Mouse (Mus musculus) MEL (cell line): ENCODE data around the gene Ect2l. TPM values are rescaled to one million over a fixed set of nuclear protein-coding genes. Genes with fewer than 3 reads are reported as not detected.

Experiments
- DNase-seq: peaks from one replicate; pipeline ENCODE4 v3.0.0; 2011; ENCODE audit warnings: low read depth, low spot score
- H3K27ac ChIP-seq: 2 replicates; pipeline ENCODE4 v1.5.1; 2012; ENCODE audit warnings: low read depth, mild to moderate bottlenecking, control low read depth, low read length, moderate library complexity; ENCODE audit not compliant: control insufficient read depth
- H3K27me3 ChIP-seq, 2 experiments: fragments of 150-350 bp in 1 of 2; sonication (generic) in 1 of 2; 2 replicates each; pipeline ENCODE4 v1.6.1; 2012; ENCODE audit warnings: low read length in 2 of 2, mild to moderate bottlenecking in 2 of 2, improper control_type of control experiment in 1 of 2, moderate library complexity in 1 of 2; ENCODE audit not compliant: insufficient read depth in 2 of 2, control insufficient read depth in 1 of 2
- H3K36me3 ChIP-seq, 2 experiments: 2 replicates each; pipeline ENCODE4 v1.6.1; 2012 to 2014; ENCODE audit warnings: low read length in 2 of 2, improper control_type of control experiment in 1 of 2, inconsistent platforms in 1 of 2, mild to moderate bottlenecking in 1 of 2; ENCODE audit not compliant: insufficient read depth in 2 of 2, control insufficient read depth in 1 of 2
- H3K4me1 ChIP-seq, 2 experiments: fragments of 150-350 bp in 1 of 2; sonication (generic) in 1 of 2; 2 replicates each; pipeline ENCODE4 v1.6.1; 2012; ENCODE audit warnings: low read length in 2 of 2, improper control_type of control experiment in 1 of 2, mild to moderate bottlenecking in 1 of 2; ENCODE audit not compliant: insufficient read depth in 2 of 2, control insufficient read depth in 1 of 2
- H3K4me3 ChIP-seq, 2 experiments: fragments of 150-350 bp in 1 of 2; sonication (generic) in 1 of 2; 2 replicates each; pipeline ENCODE4 v1.5.1; 2012; ENCODE audit warnings: low read depth in 2 of 2, low read length in 2 of 2, mild to moderate bottlenecking in 2 of 2, moderate library complexity in 2 of 2, control low read depth in 1 of 2, improper control_type of control experiment in 1 of 2; ENCODE audit not compliant: control insufficient read depth in 1 of 2, insufficient read depth in 1 of 2
- H3K79me2 ChIP-seq: 2 replicates; pipeline ENCODE4 v1.6.1; 2012; ENCODE audit warnings: mild to moderate bottlenecking, low read length, moderate library complexity; ENCODE audit not compliant: control insufficient read depth, poor library complexity, insufficient read depth
- H3K9ac ChIP-seq: 2 replicates; pipeline ENCODE4 v1.6.1; 2012; ENCODE audit warnings: low read depth, mild to moderate bottlenecking, control low read depth, low read length, moderate library complexity; ENCODE audit not compliant: control insufficient read depth, poor library complexity, severe bottlenecking
- H3K9me3 ChIP-seq: fragments of 150-350 bp; sonication (generic); replicated peaks from 2 replicates; pipeline ENCODE4 v1.6.1; 2012; ENCODE audit warnings: mild to moderate bottlenecking, low read length, improper control_type of control experiment, moderate library complexity; ENCODE audit not compliant: insufficient read depth
- BHLHE40 ChIP-seq: IDR thresholded peaks from 2 replicates; pipeline ENCODE4 v1.6.1; 2012; ENCODE audit warnings: low read depth, mild to moderate bottlenecking, inconsistent platforms, low read length, improper control_type of control experiment, borderline replicate concordance
- CHD2 ChIP-seq: IDR thresholded peaks from 2 replicates; pipeline ENCODE4 v1.6.1; 2011; ENCODE audit warnings: low read length, improper control_type of control experiment
- E2F4 ChIP-seq: IDR thresholded peaks from 2 replicates; pipeline ENCODE4 v1.6.1; 2011; ENCODE audit warnings: low read depth, low read length, improper control_type of control experiment, borderline replicate concordance
- ELF1 ChIP-seq: IDR thresholded peaks from 2 replicates; pipeline ENCODE4 v1.6.1; 2014; ENCODE audit warnings: low read depth, mild to moderate bottlenecking, inconsistent platforms, low read length, improper control_type of control experiment, moderate library complexity
- EP300 ChIP-seq, 2 experiments: IDR thresholded peaks; 2 replicates each; pipeline ENCODE4 v1.6.1; 2011; ENCODE audit warnings: improper control_type of control experiment in 2 of 2, low read length in 2 of 2, low read depth in 1 of 2, mild to moderate bottlenecking in 1 of 2
- ETS1 ChIP-seq: IDR thresholded peaks from 2 replicates; pipeline ENCODE4 v1.6.1; 2012; ENCODE audit warnings: low read depth, mild to moderate bottlenecking, inconsistent platforms, low read length, improper control_type of control experiment, moderate library complexity
- JUND ChIP-seq: IDR thresholded peaks from 2 replicates; pipeline ENCODE4 v1.6.1; 2011; ENCODE audit warnings: low read depth, mild to moderate bottlenecking, improper control_type of control experiment, low read length
- KAT2A ChIP-seq: conservative IDR thresholded peaks from 2 replicates; pipeline ENCODE4 v1.6.1; 2012; ENCODE audit warnings: low read depth, low read length, improper control_type of control experiment, inconsistent platforms
- MAFK ChIP-seq: IDR thresholded peaks from 2 replicates; pipeline ENCODE4 v1.6.1; 2011; ENCODE audit warnings: low read depth, mild to moderate bottlenecking, low read length, improper control_type of control experiment, borderline replicate concordance
- MAX ChIP-seq: IDR thresholded peaks from 2 replicates; pipeline ENCODE4 v1.6.1; 2011; ENCODE audit warnings: low read length, improper control_type of control experiment
- MEF2A ChIP-seq: IDR thresholded peaks from 2 replicates; pipeline ENCODE4 v1.6.1; 2014; ENCODE audit warnings: low read depth, mild to moderate bottlenecking, inconsistent platforms, low read length, improper control_type of control experiment; ENCODE audit not compliant: poor library complexity, insufficient replicate concordance, severe bottlenecking; ENCODE audit errors: extremely low read depth
- MXI1 ChIP-seq: IDR thresholded peaks from 2 replicates; pipeline ENCODE4 v1.6.1; 2011; ENCODE audit warnings: mild to moderate bottlenecking, low read depth, low read length, improper control_type of control experiment
- MYB ChIP-seq: IDR thresholded peaks from 2 replicates; pipeline ENCODE4 v1.6.1; 2011; ENCODE audit warnings: mild to moderate bottlenecking, low read depth, low read length, improper control_type of control experiment
- NELFE ChIP-seq: IDR thresholded peaks from 2 replicates; pipeline ENCODE4 v1.6.1; 2011; ENCODE audit warnings: low read depth, low read length, improper control_type of control experiment
- POLR2A ChIP-seq, 2 experiments: IDR thresholded peaks; 2 replicates each; pipeline ENCODE4 v1.6.1; 2011 to 2012; ENCODE audit warnings: low read length in 2 of 2, mild to moderate bottlenecking in 2 of 2, control low read depth in 1 of 2, improper control_type of control experiment in 1 of 2, low read depth in 1 of 2, moderate library complexity in 1 of 2; ENCODE audit not compliant: control insufficient read depth in 1 of 2, insufficient read depth in 1 of 2, poor library complexity in 1 of 2
- POLR2AphosphoS5 ChIP-seq: IDR thresholded peaks from 2 replicates; pipeline ENCODE4 v1.6.1; 2012; ENCODE audit warnings: low read depth, borderline replicate concordance, mild to moderate bottlenecking, inconsistent platforms, low read length, moderate library complexity, mixed read lengths
- RAD21 ChIP-seq: IDR thresholded peaks from 2 replicates; pipeline ENCODE4 v1.6.1; 2011; ENCODE audit warnings: mild to moderate bottlenecking, low read depth, low read length, improper control_type of control experiment
- RCOR1 ChIP-seq: IDR thresholded peaks from 2 replicates; pipeline ENCODE4 v1.6.1; 2012; ENCODE audit warnings: low read depth, mild to moderate bottlenecking, inconsistent platforms, low read length, improper control_type of control experiment
- SMC3 ChIP-seq: IDR thresholded peaks from 2 replicates; pipeline ENCODE4 v1.6.1; 2011; ENCODE audit warnings: low read depth, low read length, improper control_type of control experiment
- TBP ChIP-seq: IDR thresholded peaks from 2 replicates; pipeline ENCODE4 v1.8.0; 2011; ENCODE audit warnings: low read depth, low read length, improper control_type of control experiment
- UBTF ChIP-seq: IDR thresholded peaks from 2 replicates; pipeline ENCODE4 v1.6.1; 2012; ENCODE audit warnings: low read depth, mild to moderate bottlenecking, inconsistent platforms, low read length, improper control_type of control experiment, moderate library complexity, borderline replicate concordance; ENCODE audit not compliant: insufficient read depth
- USF2 ChIP-seq, 2 experiments: IDR thresholded peaks; 2 replicates each; pipeline ENCODE4 v1.6.1; 2011 to 2012; ENCODE audit warnings: improper control_type of control experiment in 2 of 2, low read length in 2 of 2, borderline replicate concordance in 1 of 2, inconsistent platforms in 1 of 2, low read depth in 1 of 2, mild to moderate bottlenecking in 1 of 2; ENCODE audit not compliant: insufficient read depth in 1 of 2
- ZMIZ1 ChIP-seq: IDR thresholded peaks from 2 replicates; pipeline ENCODE4 v1.6.1; 2012; ENCODE audit warnings: low read depth, mild to moderate bottlenecking, inconsistent platforms, low read length, improper control_type of control experiment, moderate library complexity
- ZNF384 ChIP-seq: IDR thresholded peaks from 2 replicates; pipeline ENCODE4 v1.6.1; 2012; ENCODE audit warnings: low read depth, mild to moderate bottlenecking, inconsistent platforms, low read length, improper control_type of control experiment
- polyA plus RNA-seq, 2 experiments: library from polyadenylated mRNA; stranded (reverse) in 1 of 2; unstranded in 1 of 2; fragments of >175 nt in 1 of 2; fragments of >200 nt in 1 of 2; gene quantifications; 2 replicates each; pipeline versions ENCODE4 v1.2.1 to v1.2.4; 2012; ENCODE audit warnings: low replicate concordance in 2 of 2, low read depth in 1 of 2; ENCODE audit not compliant: insufficient read length in 2 of 2, insufficient read depth in 1 of 2, missing spikeins in 1 of 2
- total RNA-seq: library from RNA; depleted of rRNA; stranded (reverse); fragments of 300-350 nt; gene quantifications from 2 replicates; pipeline ENCODE4 v1.2.3, GENCODE M21; 2012

Ect2l gene
- total and polyA plus RNA-seq, 3 experiments = not detected

GRCm38 (mm10) chr10:18213373-18213772 lies 2.7 kb upstream of the Ect2l start:
- no peak for DNase-seq
- Histone ChIP-seq H3K9ac (no peak overlapping the region), H3K36me3 (no peaks in the 10 kb centered on the region)

GRCm38 (mm10) chr10:18210119-18210518 lies 571 bp downstream of the Ect2l start:
- H3K9ac ChIP-seq = no peak overlapping the region
- no peaks in the 10 kb centered on the region for H3K79me2 ChIP-seq
- no peaks in the 10 kb centered on the region for H3K36me3 ChIP-seq
- H3K9me3 ChIP-seq = no peaks in the 10 kb centered on the region
- no peak for DNase-seq
- no peak for TF ChIP-seq ELF1
- no peak for TF ChIP-seq ZNF384
- H3K27me3 ChIP-seq = no peaks in the 10 kb centered on the region
- no peaks in the 10 kb centered on the region for H3K4me1 ChIP-seq
- no peak overlapping the region for H3K4me3 ChIP-seq
- H3K27ac ChIP-seq = no peak overlapping the region

More at GRCm38 (mm10) chr10:18213373-18213772, 2.7 kb upstream of the Ect2l start:
- H3K27me3 ChIP-seq = no peaks in the 10 kb centered on the region
- H3K79me2 ChIP-seq = no peaks in the 10 kb centered on the region
- H3K9me3 ChIP-seq = no peaks in the 10 kb centered on the region
- H3K4me1 ChIP-seq = no peaks in the 10 kb centered on the region
- H3K27ac ChIP-seq = no peak overlapping the region
- TF ChIP-seq ELF1 (no peak), UBTF (no peak), NELFE (no peak), RAD21 (no peak), E2F4 (no peak), USF2 (IDR thresholded peaks at IDR 0.05; ENCODE audit: borderline replicate concordance in 1 of 2, insufficient read depth in 1 of 2, low read depth in 1 of 2, low read length in 2 of 2) (no peak), POLR2AphosphoS5 (no peak), MYB (no peak), MAFK (no peak), JUND (no peak)
- no peak overlapping the region for H3K4me3 ChIP-seq

- H3K79me2 ChIP-seq = no peaks in the 10 kb centered on the region
- H3K4me3 ChIP-seq = no peak overlapping the region
- H3K9me3 ChIP-seq = no peaks in the 10 kb centered on the region
- no peaks in the 10 kb centered on the region for H3K4me1 ChIP-seq
- H3K27me3 ChIP-seq = no peaks in the 10 kb centered on the region
- H3K27ac ChIP-seq = no peak overlapping the region
- no peak for TF ChIP-seq ETS1
- no peak for TF ChIP-seq ZMIZ1
- TF ChIP-seq NELFE = no peak
- no peak for TF ChIP-seq CHD2
- TF ChIP-seq MYB = no peak
- TF ChIP-seq MEF2A = no peak
- no peak for TF ChIP-seq SMC3
- no peak for TF ChIP-seq TBP
- TF ChIP-seq E2F4 = no peak
- TF ChIP-seq ZNF384 = no peak
- no peak for TF ChIP-seq MAFK
- no peak for TF ChIP-seq MAX
- TF ChIP-seq POLR2A (IDR thresholded peaks at IDR 0.05; ENCODE audit: control insufficient read depth in 1 of 2, insufficient read depth in 1 of 2, low read depth in 1 of 2, low read length in 2 of 2, poor library complexity in 1 of 2) = no peak
- TF ChIP-seq BHLHE40 = no peak
- TF ChIP-seq EP300 (IDR thresholded peaks at IDR 0.05; ENCODE audit: low read depth in 1 of 2, low read length in 2 of 2) = no peak
- TF ChIP-seq MXI1 = no peak
- no peak for TF ChIP-seq RCOR1
- no peak for TF ChIP-seq KAT2A
- TF ChIP-seq, all 39 proteins: peak for 0
- no peak for DNase-seq
- Histone ChIP-seq H3K9ac (no peak overlapping the region), H3K36me3 (no peaks in the 10 kb centered on the region)
These were observed 6.6 kb downstream of the Ect2l start for GRCm38 (mm10) chr10:18204067-18204466.
